Mouse (Mus musculus): ENCODE results near the gene Vmn1r126. TPM values are rescaled to one million over a fixed set of nuclear protein-coding genes. Genes with fewer than 3 reads are reported as not detected.
"Not testable (repeated sequence)": the region's sequence is repeated elsewhere in the genome, so short reads cannot be mapped to it uniquely, and the experiment has no call there.

Vmn1r126 gene
- total RNA-seq (2012; rRNA removed) (not detected in 2 replicates), polyA plus RNA-seq (2012; ENCODE audit: insufficient read depth in 1 of 2, insufficient read length in 2 of 2, low read depth in 1 of 2, low replicate concordance in 2 of 2, missing spikeins in 1 of 2) (not detected)

DNA sequence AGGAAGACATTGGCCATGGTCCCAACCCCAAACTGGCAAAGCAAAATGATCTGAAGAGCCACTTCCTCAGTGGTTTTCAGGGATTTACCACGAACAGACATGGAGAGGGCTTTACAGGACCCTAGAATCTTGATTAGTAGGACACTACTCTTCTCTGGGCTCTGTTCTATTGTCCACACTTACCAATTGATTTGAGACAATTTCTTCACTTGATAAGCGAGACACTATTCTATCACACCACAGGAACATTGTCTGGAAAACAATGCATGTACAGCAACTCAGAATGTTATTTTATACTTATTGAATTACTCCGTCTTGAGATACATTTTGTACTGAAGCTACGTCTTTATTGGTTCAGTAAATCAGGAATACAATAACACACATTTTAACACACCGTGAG is at the start of gene Vmn1r126:
Vmn1r126 (minus strand) TSS at position 101 of the 400 bp plus-strand sequence.
- not testable (repeated sequence) for H3K27me3 ChIP-seq (ENCODE audit: control insufficient read depth in 1 of 2, insufficient read depth in 2 of 2, low read length in 2 of 2); H3K79me2 ChIP-seq (ENCODE audit: control insufficient read depth, insufficient read depth, low read length, poor library complexity); H3K9ac ChIP-seq (ENCODE audit: control insufficient read depth, low read depth, low read length, poor library complexity, severe bottlenecking); H3K36me3 ChIP-seq (ENCODE audit: control insufficient read depth in 1 of 2, insufficient read depth in 2 of 2, low read length in 2 of 2); H3K4me1 ChIP-seq (ENCODE audit: control insufficient read depth in 1 of 2, insufficient read depth in 2 of 2, low read length in 2 of 2); H3K27ac ChIP-seq (ENCODE audit: control insufficient read depth, low read depth, low read length); H3K9me3 ChIP-seq (replicated peaks; ENCODE audit: insufficient read depth, low read length); DNase-seq (ENCODE audit: low read depth, low spot score); H3K4me3 ChIP-seq (ENCODE audit: control insufficient read depth in 1 of 2, insufficient read depth in 1 of 2, low read depth in 2 of 2, low read length in 2 of 2)

DNA sequence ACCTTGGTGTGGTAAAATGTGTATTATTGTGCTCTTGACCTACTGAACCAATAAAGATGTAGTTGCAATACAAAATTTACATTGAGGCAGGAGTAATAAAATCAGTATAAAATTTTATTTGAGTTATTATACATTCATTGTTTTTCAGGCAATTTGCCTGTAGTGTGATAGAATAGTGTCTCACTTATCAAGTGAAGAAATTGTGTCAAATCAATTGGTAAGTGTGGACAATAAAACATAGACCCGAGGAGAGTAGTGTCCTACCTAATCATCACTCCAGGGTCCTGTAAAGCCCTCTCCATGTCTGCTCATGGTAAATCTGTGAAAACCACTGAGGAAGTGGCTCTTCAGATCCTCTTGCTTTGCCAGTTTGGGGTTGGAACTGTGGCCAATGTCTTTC is 47.8 kb upstream of the Vmn1r126 start, which contains the start of gene Vmn1r128:
Vmn1r128 (plus strand) TSS at position 301 of the 400 bp plus-strand sequence.
- not testable (repeated sequence) for H3K4me3 ChIP-seq (ENCODE audit: control insufficient read depth in 1 of 2, insufficient read depth in 1 of 2, low read depth in 2 of 2, low read length in 2 of 2); H3K79me2 ChIP-seq (ENCODE audit: control insufficient read depth, insufficient read depth, low read length, poor library complexity); H3K9ac ChIP-seq (ENCODE audit: control insufficient read depth, low read depth, low read length, poor library complexity, severe bottlenecking); H3K4me1 ChIP-seq (ENCODE audit: control insufficient read depth in 1 of 2, insufficient read depth in 2 of 2, low read length in 2 of 2); H3K36me3 ChIP-seq (ENCODE audit: control insufficient read depth in 1 of 2, insufficient read depth in 2 of 2, low read length in 2 of 2); H3K27me3 ChIP-seq (ENCODE audit: control insufficient read depth in 1 of 2, insufficient read depth in 2 of 2, low read length in 2 of 2); DNase-seq (ENCODE audit: low read depth, low spot score); H3K9me3 ChIP-seq (replicated peaks; ENCODE audit: insufficient read depth, low read length); H3K27ac ChIP-seq (ENCODE audit: control insufficient read depth, low read depth, low read length)

DNA sequence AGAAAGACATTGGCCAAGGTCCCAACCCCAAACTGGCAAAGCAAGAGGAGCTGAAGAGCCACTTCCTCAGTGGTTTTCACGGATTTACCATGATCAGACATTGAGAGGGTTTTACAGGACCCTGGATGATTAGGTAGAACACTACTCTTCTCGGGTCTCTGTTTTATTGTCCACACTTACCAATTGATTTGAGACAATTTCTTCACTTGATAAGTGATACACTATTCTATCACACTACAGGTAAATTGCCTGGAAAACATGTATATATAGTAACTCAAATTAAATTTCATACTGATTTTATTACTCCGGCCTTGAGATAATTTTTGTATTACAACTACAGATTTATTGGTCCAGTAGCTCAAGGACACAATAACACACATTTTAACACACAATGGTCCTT is 18.5 kb upstream of the Vmn1r126 start, which contains the start of gene Vmn1r127:
Vmn1r127 (minus strand) TSS at position 101 of the 400 bp plus-strand sequence.
- DNase-seq (ENCODE audit: low read depth, low spot score); H3K36me3 ChIP-seq (ENCODE audit: control insufficient read depth in 1 of 2, insufficient read depth in 2 of 2, low read length in 2 of 2); H3K27me3 ChIP-seq (ENCODE audit: control insufficient read depth in 1 of 2, insufficient read depth in 2 of 2, low read length in 2 of 2); H3K9me3 ChIP-seq (replicated peaks; ENCODE audit: insufficient read depth, low read length); H3K4me1 ChIP-seq (ENCODE audit: control insufficient read depth in 1 of 2, insufficient read depth in 2 of 2, low read length in 2 of 2); H3K27ac ChIP-seq (ENCODE audit: control insufficient read depth, low read depth, low read length); H3K4me3 ChIP-seq (ENCODE audit: control insufficient read depth in 1 of 2, insufficient read depth in 1 of 2, low read depth in 2 of 2, low read length in 2 of 2); H3K9ac ChIP-seq (ENCODE audit: control insufficient read depth, low read depth, low read length, poor library complexity, severe bottlenecking); H3K79me2 ChIP-seq (ENCODE audit: control insufficient read depth, insufficient read depth, low read length, poor library complexity): not testable (repeated sequence)

DNA sequence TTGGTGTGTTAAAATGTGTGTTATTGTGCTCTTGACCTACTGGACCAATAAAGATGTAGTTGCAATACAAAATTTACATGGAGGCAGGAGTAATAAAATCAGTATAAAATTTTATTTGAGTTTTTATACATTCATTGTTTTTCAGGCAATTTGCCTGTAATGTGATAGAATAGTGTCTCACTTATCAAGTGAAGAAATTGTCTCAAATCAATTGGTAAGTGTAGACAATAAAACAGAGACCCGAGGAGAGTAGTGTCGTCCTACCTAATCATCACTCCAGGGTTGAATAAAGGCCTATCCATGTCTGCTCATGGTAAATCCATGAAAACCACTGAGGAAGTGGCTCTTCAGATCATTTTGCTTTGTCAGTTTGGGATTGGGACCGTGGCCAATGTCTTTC is 29.4 kb downstream of the Vmn1r126 start, which contains the start of gene Vmn1r125:
Vmn1r125 (plus strand) TSS at position 301 of the 400 bp plus-strand sequence.
- not testable (repeated sequence) for H3K27ac ChIP-seq (ENCODE audit: control insufficient read depth, low read depth, low read length); H3K4me1 ChIP-seq (ENCODE audit: control insufficient read depth in 1 of 2, insufficient read depth in 2 of 2, low read length in 2 of 2); H3K79me2 ChIP-seq (ENCODE audit: control insufficient read depth, insufficient read depth, low read length, poor library complexity); H3K9me3 ChIP-seq (replicated peaks; ENCODE audit: insufficient read depth, low read length); H3K9ac ChIP-seq (ENCODE audit: control insufficient read depth, low read depth, low read length, poor library complexity, severe bottlenecking); DNase-seq (ENCODE audit: low read depth, low spot score); H3K27me3 ChIP-seq (ENCODE audit: control insufficient read depth in 1 of 2, insufficient read depth in 2 of 2, low read length in 2 of 2); H3K36me3 ChIP-seq (ENCODE audit: control insufficient read depth in 1 of 2, insufficient read depth in 2 of 2, low read length in 2 of 2); H3K4me3 ChIP-seq (ENCODE audit: control insufficient read depth in 1 of 2, insufficient read depth in 1 of 2, low read depth in 2 of 2, low read length in 2 of 2)

DNA sequence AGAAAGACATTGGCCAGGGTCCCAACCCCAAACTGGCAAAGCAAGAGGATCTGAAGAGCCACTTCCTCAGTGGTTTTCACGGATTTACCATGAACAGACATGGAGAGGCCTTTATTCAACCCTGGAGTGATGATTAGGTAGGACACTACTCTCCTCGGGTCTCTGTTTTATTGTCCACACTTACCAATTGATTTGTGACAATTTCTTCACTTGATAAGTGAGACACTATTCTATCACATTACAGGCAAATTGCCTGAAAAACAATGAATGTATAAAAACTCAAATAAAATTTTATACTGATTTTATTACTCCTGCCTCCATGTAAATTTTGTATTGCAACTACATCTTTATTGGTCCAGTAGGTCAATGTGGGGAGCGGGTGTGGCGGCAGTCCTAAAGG is 40.8 kb downstream of the Vmn1r126 start, which contains the start of gene Vmn1r124:
Vmn1r124 (minus strand) TSS at position 101 of the 400 bp plus-strand sequence.
- H3K4me3 ChIP-seq (ENCODE audit: control insufficient read depth in 1 of 2, insufficient read depth in 1 of 2, low read depth in 2 of 2, low read length in 2 of 2); H3K4me1 ChIP-seq (ENCODE audit: control insufficient read depth in 1 of 2, insufficient read depth in 2 of 2, low read length in 2 of 2); H3K79me2 ChIP-seq (ENCODE audit: control insufficient read depth, insufficient read depth, low read length, poor library complexity); H3K9me3 ChIP-seq (replicated peaks; ENCODE audit: insufficient read depth, low read length); H3K27ac ChIP-seq (ENCODE audit: control insufficient read depth, low read depth, low read length); H3K27me3 ChIP-seq (ENCODE audit: control insufficient read depth in 1 of 2, insufficient read depth in 2 of 2, low read length in 2 of 2); DNase-seq (ENCODE audit: low read depth, low spot score); H3K9ac ChIP-seq (ENCODE audit: control insufficient read depth, low read depth, low read length, poor library complexity, severe bottlenecking); H3K36me3 ChIP-seq (ENCODE audit: control insufficient read depth in 1 of 2, insufficient read depth in 2 of 2, low read length in 2 of 2): not testable (repeated sequence)

Other genes with a start within 250 kb of the Vmn1r126 start
- not detected in 2 replicates for gene Vmn1r120, start 247.7 kb downstream of the Vmn1r126 start, total RNA-seq (2012; rRNA removed)
- gene Vmn1r120, start 247.7 kb downstream of the Vmn1r126 start, polyA plus RNA-seq (2012; ENCODE audit: insufficient read depth in 1 of 2, insufficient read length in 2 of 2, low read depth in 1 of 2, low replicate concordance in 2 of 2, missing spikeins in 1 of 2), result not detected
- gene Vmn1r121, start 203.0 kb downstream of the Vmn1r126 start, total RNA-seq (2012; rRNA removed), result not detected in 2 replicates
- not detected for gene Vmn1r121, start 203.0 kb downstream of the Vmn1r126 start, polyA plus RNA-seq (2012; ENCODE audit: insufficient read depth in 1 of 2, insufficient read length in 2 of 2, low read depth in 1 of 2, low replicate concordance in 2 of 2, missing spikeins in 1 of 2)
- not detected in 2 replicates for gene Vmn1r122, start 167.3 kb downstream of the Vmn1r126 start, total RNA-seq (2012; rRNA removed)
- gene Vmn1r122, start 167.3 kb downstream of the Vmn1r126 start, polyA plus RNA-seq (2012; ENCODE audit: insufficient read depth in 1 of 2, insufficient read length in 2 of 2, low read depth in 1 of 2, low replicate concordance in 2 of 2, missing spikeins in 1 of 2), result not detected
- gene Vmn1r123, start 139.3 kb downstream of the Vmn1r126 start, total RNA-seq (2012; rRNA removed), result not detected in 2 replicates
- not detected for gene Vmn1r123, start 139.3 kb downstream of the Vmn1r126 start, polyA plus RNA-seq (2012; ENCODE audit: insufficient read depth in 1 of 2, insufficient read length in 2 of 2, low read depth in 1 of 2, low replicate concordance in 2 of 2, missing spikeins in 1 of 2)
- not detected in 2 replicates for gene Gm5157, start 111.0 kb downstream of the Vmn1r126 start, total RNA-seq (2012; rRNA removed)
- gene Gm5157, start 111.0 kb downstream of the Vmn1r126 start, polyA plus RNA-seq (2012; ENCODE audit: insufficient read depth in 1 of 2, insufficient read length in 2 of 2, low read depth in 1 of 2, low replicate concordance in 2 of 2, missing spikeins in 1 of 2), result not detected
- not detected in 2 replicates for gene Vmn1r124, start 40.9 kb downstream of the Vmn1r126 start, total RNA-seq (2012; rRNA removed)
- not detected for gene Vmn1r124, start 40.9 kb downstream of the Vmn1r126 start, polyA plus RNA-seq (2012; ENCODE audit: insufficient read depth in 1 of 2, insufficient read length in 2 of 2, low read depth in 1 of 2, low replicate concordance in 2 of 2, missing spikeins in 1 of 2)
- not detected in 2 replicates for gene Vmn1r125, start 29.3 kb downstream of the Vmn1r126 start, total RNA-seq (2012; rRNA removed)
- not detected for gene Vmn1r125, start 29.3 kb downstream of the Vmn1r126 start, polyA plus RNA-seq (2012; ENCODE audit: insufficient read depth in 1 of 2, insufficient read length in 2 of 2, low read depth in 1 of 2, low replicate concordance in 2 of 2, missing spikeins in 1 of 2)
- not detected in 2 replicates for gene Vmn1r127, start 18.4 kb upstream of the Vmn1r126 start, total RNA-seq (2012; rRNA removed)
- gene Vmn1r127, start 18.4 kb upstream of the Vmn1r126 start, polyA plus RNA-seq (2012; ENCODE audit: insufficient read depth in 1 of 2, insufficient read length in 2 of 2, low read depth in 1 of 2, low replicate concordance in 2 of 2, missing spikeins in 1 of 2), result not detected
- not detected in 2 replicates for gene Vmn1r128, start 47.9 kb upstream of the Vmn1r126 start, total RNA-seq (2012; rRNA removed)
- gene Vmn1r128, start 47.9 kb upstream of the Vmn1r126 start, polyA plus RNA-seq (2012; ENCODE audit: insufficient read depth in 1 of 2, insufficient read length in 2 of 2, low read depth in 1 of 2, low replicate concordance in 2 of 2, missing spikeins in 1 of 2), result not detected
- gene Vmn1r129, start 59.8 kb upstream of the Vmn1r126 start, total RNA-seq (2012; rRNA removed), result not detected in 2 replicates
- not detected for gene Vmn1r129, start 59.8 kb upstream of the Vmn1r126 start, polyA plus RNA-seq (2012; ENCODE audit: insufficient read depth in 1 of 2, insufficient read length in 2 of 2, low read depth in 1 of 2, low replicate concordance in 2 of 2, missing spikeins in 1 of 2)
- gene Gm6882, start 131.3 kb upstream of the Vmn1r126 start, total RNA-seq (2012; rRNA removed), result not detected in 2 replicates
- not detected for gene Gm6882, start 131.3 kb upstream of the Vmn1r126 start, polyA plus RNA-seq (2012; ENCODE audit: insufficient read depth in 1 of 2, insufficient read length in 2 of 2, low read depth in 1 of 2, low replicate concordance in 2 of 2, missing spikeins in 1 of 2)
- gene Vmn1r130, start 210.3 kb upstream of the Vmn1r126 start, total RNA-seq (2012; rRNA removed), result not detected in 2 replicates
- not detected for gene Vmn1r130, start 210.3 kb upstream of the Vmn1r126 start, polyA plus RNA-seq (2012; ENCODE audit: insufficient read depth in 1 of 2, insufficient read length in 2 of 2, low read depth in 1 of 2, low replicate concordance in 2 of 2, missing spikeins in 1 of 2)
- gene Vmn1r131, start 244.6 kb upstream of the Vmn1r126 start, total RNA-seq (2012; rRNA removed), result not detected in 2 replicates
- not detected for gene Vmn1r131, start 244.6 kb upstream of the Vmn1r126 start, polyA plus RNA-seq (2012; ENCODE audit: insufficient read depth in 1 of 2, insufficient read length in 2 of 2, low read depth in 1 of 2, low replicate concordance in 2 of 2, missing spikeins in 1 of 2)